Comparison of ENCODE assay signal across 9 mouse cellular contexts in genomic region chrX:7722282-7722611, GRCm38 (mm10). TPM values are rescaled to one million over a fixed set of nuclear protein-coding genes. Genes with fewer than 3 reads are reported as not detected.
DNase-seq lines count a peak whose midpoint lies in the region; ATAC-seq and TF ChIP-seq lines count a peak whose summit lies in the region.
"Had no signal": no experiment of that assay in that cellular context is flagged by ENCODE, and none has a peak within 500 bp of the region (broad histone marks: within the 10 kb centered on the region; RNA-seq: fewer than 3 reads in every experiment).

No protein-coding gene starts in this region.

- peak; percentile 55; the same call in 1 of the 2 replicates for ATAC-seq in heart, embryonic 11.5 days (replicated peaks; ENCODE audit: insufficient number of reproducible peaks, low FRiP score, low TSS enrichment)
- no peak for ATAC-seq in forebrain, embryonic 13.5 days
- ATAC-seq in liver, embryonic 14.5 days (ENCODE audit: insufficient read depth), result peak; percentile 33; the same call in 1 of the 2 replicates

- intact Hi-C loops in heart, postnatal 36 days (cut with DNase I), result loop anchor here (10.0 kb wide), 1 partner anchor 423 kb away; the partner anchor contains the start of gene Rbm3

- peaks cover 2% of the 10 kb centered on the region; the same call in 1 of the 2 replicates for H3K36me3 ChIP-seq in heart, embryonic 11.5 days (ENCODE audit: control insufficient read depth, insufficient read depth, low read length)
- H3K36me3 ChIP-seq in CH12.LX (replicated peaks in 1 of 2; ENCODE audit: control insufficient read depth in 1 of 2, insufficient read depth in 1 of 2, low read length in 1 of 2), result peaks cover 24 to 36% of the 10 kb centered on the region in 2 experiments
- peaks cover 18% of the 10 kb centered on the region for H3K36me3 ChIP-seq in forebrain, embryonic 13.5 days (ENCODE audit: poor library complexity, severe bottlenecking)
- no peaks in the 10 kb centered on the region for H3K36me3 ChIP-seq in liver, embryonic 14.5 days (replicated peaks; ENCODE audit: control insufficient read depth, insufficient read depth, low read depth)

- peaks cover 9% of the 10 kb centered on the region for H3K79me2 ChIP-seq in CH12.LX (replicated peaks; ENCODE audit: control insufficient read depth, extremely low read depth, insufficient read depth, poor library complexity, severe bottlenecking)

- peak overlapping the region; percentile 63 for H3K4me3 ChIP-seq in heart, embryonic 11.5 days (ENCODE audit: low read depth, low read length)
- peak overlapping the region; percentile 68 to 90 (median 75) for H3K4me3 ChIP-seq in CH12.LX (replicated peaks in 1 of 3; ENCODE audit: low read depth in 2 of 3, low read length in 2 of 3, poor library complexity in 1 of 3)
- H3K4me3 ChIP-seq in forebrain, embryonic 13.5 days, result peak overlapping the region; percentile 59
- H3K4me3 ChIP-seq in liver, embryonic 14.5 days (ENCODE audit: insufficient read depth in 1 of 2, low read depth in 2 of 2, low read length in 2 of 2), result peak overlapping the region; percentile 65 to 98

- no peaks in the 10 kb centered on the region for H3K27me3 ChIP-seq in heart, embryonic 11.5 days (ENCODE audit: control insufficient read depth, insufficient read depth, low read length)
- no peaks in the 10 kb centered on the region for H3K27me3 ChIP-seq in CH12.LX (replicated peaks)
- no peaks in the 10 kb centered on the region for H3K27me3 ChIP-seq in forebrain, embryonic 13.5 days
- no peaks in the 10 kb centered on the region for H3K27me3 ChIP-seq in liver, embryonic 14.5 days (ENCODE audit: control insufficient read depth, insufficient read depth, low read length)

- no peaks in the 10 kb centered on the region for H3K9me3 ChIP-seq in heart, embryonic 11.5 days (replicated peaks; ENCODE audit: control insufficient read depth, low read length)
- no peaks in the 10 kb centered on the region for H3K9me3 ChIP-seq in CH12.LX (replicated peaks; ENCODE audit: low read length)
- H3K9me3 ChIP-seq in forebrain, embryonic 13.5 days (replicated peaks), result no peaks in the 10 kb centered on the region
- H3K9me3 ChIP-seq in liver, embryonic 14.5 days (ENCODE audit: control insufficient read depth, low read length), result no peaks in the 10 kb centered on the region

- H3K4me2 ChIP-seq in heart, embryonic 11.5 days, result peak overlapping the region; percentile 71
- 0 out of 2 replicates have a peak overlapping the region, but pooled peaks have one; percentile 93 for H3K4me2 ChIP-seq in CH12.LX (ENCODE audit: insufficient read depth, low read depth, poor library complexity, severe bottlenecking)
- peak overlapping the region; percentile 64 for H3K4me2 ChIP-seq in forebrain, embryonic 13.5 days
- H3K4me2 ChIP-seq in liver, embryonic 14.5 days (ENCODE audit: low read depth), result peak overlapping the region; percentile 73

- H3K4me1 ChIP-seq in heart, embryonic 11.5 days (ENCODE audit: control insufficient read depth, insufficient read depth, low read length), result peaks cover 3% of the 10 kb centered on the region; the same call in 1 of the 2 replicates
- peaks cover 6 to 14% of the 10 kb centered on the region in 2 experiments for H3K4me1 ChIP-seq in CH12.LX (ENCODE audit: control insufficient read depth in 1 of 2, insufficient read depth in 2 of 2)
- H3K4me1 ChIP-seq in forebrain, embryonic 13.5 days, result peaks cover 6% of the 10 kb centered on the region; the same call in 1 of the 2 replicates
- peaks cover 0 to 6% of the 10 kb centered on the region in 2 experiments; a peak in 1 of 4 replicates for H3K4me1 ChIP-seq in liver, embryonic 14.5 days (replicated peaks; ENCODE audit: control insufficient read depth in 2 of 2, insufficient read depth in 2 of 2, low read length in 1 of 2)

- dilution Hi-C loops in CH12.LX (cut with MboI; ENCODE audit: extremely low pct_ligation_motif_present, extremely low pct_unique_long_range_greater_than_20kb, low sequenced_read_pairs), result no loop called here

- peak overlapping the region; percentile 94 for H3K27ac ChIP-seq in heart, embryonic 11.5 days (ENCODE audit: low read depth, low read length)
- H3K27ac ChIP-seq in CH12.LX (ENCODE audit: insufficient read depth, low read depth), result no peak overlapping the region
- peak overlapping the region; percentile 86; the same call in 1 of the 2 replicates for H3K27ac ChIP-seq in forebrain, embryonic 13.5 days
- H3K27ac ChIP-seq in liver, embryonic 14.5 days, result peak overlapping the region; percentile 74

- no peak for TF ChIP-seq EP300 in CH12.LX (IDR thresholded peaks at IDR 0.05; ENCODE audit: low read length)
- no peak for TF ChIP-seq EP300 in liver, embryonic 14.5 days (IDR thresholded peaks at IDR 0.05; ENCODE audit: low read depth)

- peak overlapping the region; percentile 78 for H3K9ac ChIP-seq in heart, embryonic 11.5 days (ENCODE audit: low read depth, low read length)
- peak overlapping the region; percentile 86 for H3K9ac ChIP-seq in CH12.LX (ENCODE audit: insufficient read depth, low read depth)
- peak overlapping the region; percentile 62 for H3K9ac ChIP-seq in forebrain, embryonic 13.5 days
- H3K9ac ChIP-seq in liver, embryonic 14.5 days (replicated peaks), result peak overlapping the region; percentile 76

- peak; percentile 15; the same call in 1 of the 2 replicates for TF ChIP-seq POLR2A in CH12.LX (IDR thresholded peaks at IDR 0.05; ENCODE audit: low read depth, low read length)

- no peak for DNase-seq in heart, postnatal 36 days
- DNase-seq in CH12.LX (ENCODE audit: extremely low read depth), result no peak
- DNase-seq in liver, embryonic 14.5 days (ENCODE audit: low read depth in 3 of 3, low spot score in 3 of 3), result no peak
- DNase-seq in urinary bladder, adult 18-20 months (ENCODE audit: low spot score in 2 of 2), result no peak
- no peak for DNase-seq in urinary bladder, postnatal 14 days (ENCODE audit: low spot score)
- no peak for DNase-seq in B cell, adult 2 months

- 16% methylated on average over 11 of the region's 11 CpGs for WGBS in heart, embryonic 11.5 days (ENCODE audit: insufficient replicate concordance)
- 29% methylated on average over 11 of the region's 11 CpGs for WGBS in forebrain, embryonic 13.5 days
- WGBS in liver, embryonic 14.5 days (ENCODE audit: insufficient replicate concordance), result 10% methylated on average over 11 of the region's 11 CpGs

- TF ChIP-seq CTCF in CH12.LX (conservative IDR thresholded peaks at IDR 0.05 in 1 of 2, IDR thresholded peaks at IDR 0.05 in 1 of 2; ENCODE audit: low read depth in 2 of 2, low read length in 2 of 2), result no peak
- TF ChIP-seq CTCF in liver, embryonic 14.5 days (IDR thresholded peaks at IDR 0.05; ENCODE audit: low read depth), result no peak

- TF ChIP-seq RAD21 in CH12.LX (IDR thresholded peaks at IDR 0.05; ENCODE audit: low read depth, low read length), result no peak

- in situ Hi-C loops in CH12.LX (cut with MboI; ENCODE audit: low pct_ligation_motif_present, low pct_unique_long_range_greater_than_20kb, low sequenced_read_pairs), result no loop called here

TF ChIP-seq in CH12.LX, 34 proteins besides CTCF, POLR2A, EP300 and RAD21 (continues in another document):
- no peak for TF ChIP-seq NRF1 (IDR thresholded peaks at IDR 0.05; ENCODE audit: low read depth, low read length)

RNA-seq across cellular contexts. Expression of gene Gm45208, which starts 0.2 kb away (rescaled TPM):
- polyA plus RNA-seq in heart, embryonic 11.5 days (2014; fragmentation: Nextera tagmentation; extraction: Ambion mirVana), result 0.34 TPM in 1 of 2 replicates, not detected in the other
- total RNA-seq in heart, postnatal 36 days (2021), result under 1 TPM in 1 of 2 experiments, not detected in 1; 0.68 TPM
- total RNA-seq in CH12.LX (2012; rRNA removed) (0.47 TPM in 1 of 2 replicates, not detected in the other), CH12.LX (2014; rRNA removed) (not detected in 2 replicates)
- polyA plus RNA-seq in CH12.LX (2012; ENCODE audit: insufficient read length, low read depth), result 13.0 and 13.1 TPM in 2 replicates
- 0.53 and 0.67 TPM in 2 replicates for polyA plus RNA-seq in forebrain, embryonic 13.5 days (2015; fragmentation: Nextera tagmentation; extraction: Ambion mirVana)
- polyA plus RNA-seq in liver, embryonic 14.5 days (2012; rRNA removed), result 0.09 and 0.18 TPM in 2 replicates
- not detected in 2 replicates for polyA plus RNA-seq in liver, embryonic 14.5 days (2014; fragmentation: Nextera tagmentation; extraction: Ambion mirVana)
- total RNA-seq: left cerebral cortex, postnatal 25 days had no signal

RNA-seq across cellular contexts. Expression of gene Praf2, which starts 6.0 kb away (rescaled TPM):
- 52.3 and 55.9 TPM in 2 replicates for polyA plus RNA-seq in heart, embryonic 11.5 days (2014; fragmentation: Nextera tagmentation; extraction: Ambion mirVana)
- 1 to 10 TPM; 5.4 to 5.7 TPM for total RNA-seq in heart, postnatal 36 days (2021)
- total RNA-seq in CH12.LX (2012; rRNA removed), result 41.8 and 49.1 TPM in 2 replicates
- 25.7 and 26.9 TPM in 2 replicates for total RNA-seq in CH12.LX (2014; rRNA removed)
- 40.5 and 40.6 TPM in 2 replicates for polyA plus RNA-seq in CH12.LX (2012; ENCODE audit: insufficient read length, low read depth)
- polyA plus RNA-seq in forebrain, embryonic 13.5 days (2015; fragmentation: Nextera tagmentation; extraction: Ambion mirVana), result 91.9 and 93.3 TPM in 2 replicates
- 4.3 and 5.7 TPM in 2 replicates for polyA plus RNA-seq in liver, embryonic 14.5 days (2012; rRNA removed)
- polyA plus RNA-seq in liver, embryonic 14.5 days (2014; fragmentation: Nextera tagmentation; extraction: Ambion mirVana), result 4.0 and 6.6 TPM in 2 replicates

RNA-seq across cellular contexts. Expression of gene Wdr45, which starts 8.1 kb away (rescaled TPM):
- 16.0 and 16.2 TPM in 2 replicates for polyA plus RNA-seq in heart, embryonic 11.5 days (2014; fragmentation: Nextera tagmentation; extraction: Ambion mirVana)
- total RNA-seq in heart, postnatal 36 days (2021), result 10 to 100 TPM; 46.3 to 55.4 TPM
- total RNA-seq in CH12.LX (2012; rRNA removed), result 13.9 and 21.4 TPM in 2 replicates
- 19.4 and 24.1 TPM in 2 replicates for total RNA-seq in CH12.LX (2014; rRNA removed)
- polyA plus RNA-seq in CH12.LX (2012; ENCODE audit: insufficient read length, low read depth), result 18.0 and 21.7 TPM in 2 replicates
- 29.0 and 33.6 TPM in 2 replicates for polyA plus RNA-seq in forebrain, embryonic 13.5 days (2015; fragmentation: Nextera tagmentation; extraction: Ambion mirVana)
- 11.8 and 12.1 TPM in 2 replicates for polyA plus RNA-seq in liver, embryonic 14.5 days (2012; rRNA removed)
- polyA plus RNA-seq in liver, embryonic 14.5 days (2014; fragmentation: Nextera tagmentation; extraction: Ambion mirVana), result 7.5 and 10.0 TPM in 2 replicates

RNA-seq across cellular contexts. Expression of gene Gpkow, which starts 25.3 kb away (rescaled TPM):
- 31.2 and 35.7 TPM in 2 replicates for polyA plus RNA-seq in heart, embryonic 11.5 days (2014; fragmentation: Nextera tagmentation; extraction: Ambion mirVana)
- total RNA-seq in heart, postnatal 36 days (2021), result 10 to 100 TPM; 19.1 to 21.4 TPM
- total RNA-seq in CH12.LX (2012; rRNA removed) (14.6 and 16.8 TPM in 2 replicates), CH12.LX (2014; rRNA removed) (6.6 and 9.3 TPM in 2 replicates)
- 32.2 and 35.3 TPM in 2 replicates for polyA plus RNA-seq in CH12.LX (2012; ENCODE audit: insufficient read length, low read depth)
- polyA plus RNA-seq in forebrain, embryonic 13.5 days (2015; fragmentation: Nextera tagmentation; extraction: Ambion mirVana), result 44.1 and 47.7 TPM in 2 replicates
- polyA plus RNA-seq in liver, embryonic 14.5 days (2012; rRNA removed), result 4.4 and 7.0 TPM in 2 replicates
- polyA plus RNA-seq in liver, embryonic 14.5 days (2014; fragmentation: Nextera tagmentation; extraction: Ambion mirVana), result 12.6 and 14.6 TPM in 2 replicates

RNA-seq across cellular contexts. Expression of gene Ccdc120, which starts 28.5 kb away (rescaled TPM):
- 5.2 and 8.5 TPM in 2 replicates for polyA plus RNA-seq in heart, embryonic 11.5 days (2014; fragmentation: Nextera tagmentation; extraction: Ambion mirVana)
- 1 to 10 TPM in 1 of 2 experiments, under 1 TPM in 1; 0.42 to 1.8 TPM for total RNA-seq in heart, postnatal 36 days (2021)
- 3.6 and 6.9 TPM in 2 replicates for total RNA-seq in CH12.LX (2012; rRNA removed)
- total RNA-seq in CH12.LX (2014; rRNA removed), result 3.5 and 4.4 TPM in 2 replicates
- 6.9 and 9.0 TPM in 2 replicates for polyA plus RNA-seq in CH12.LX (2012; ENCODE audit: insufficient read length, low read depth)
- 30.4 and 33.8 TPM in 2 replicates for polyA plus RNA-seq in forebrain, embryonic 13.5 days (2015; fragmentation: Nextera tagmentation; extraction: Ambion mirVana)
- polyA plus RNA-seq in liver, embryonic 14.5 days (2012; rRNA removed), result 1.4 and 2.0 TPM in 2 replicates
- polyA plus RNA-seq in liver, embryonic 14.5 days (2014; fragmentation: Nextera tagmentation; extraction: Ambion mirVana), result 1.5 and 2.3 TPM in 2 replicates
